Mouse (Mus musculus) heart, adult 2 months (tissue): ENCODE results near the gene Cpt1b.

Experiments used
- CTCF ChIP-seq: fragments of 200-600 bp; IDR thresholded peaks from 2 replicates; pipeline ENCODE4 v1.8.1; 2022; ENCODE audit warnings: antibody characterized with exemption, mild to moderate bottlenecking, moderate library complexity
- EP300 ChIP-seq: fragments of 200-500 bp; IDR thresholded peaks from 2 replicates; pipeline ENCODE4 v1.6.1; 2011; ENCODE audit warnings: low read depth, low read length, control low read depth; ENCODE audit not compliant: insufficient read depth
- POLR2A ChIP-seq: fragments of 200-500 bp; IDR thresholded peaks from 2 replicates; pipeline ENCODE4 v1.6.1; 2011; ENCODE audit warnings: mild to moderate bottlenecking, low read depth, low read length, control low read depth; ENCODE audit not compliant: insufficient read depth

DNA sequence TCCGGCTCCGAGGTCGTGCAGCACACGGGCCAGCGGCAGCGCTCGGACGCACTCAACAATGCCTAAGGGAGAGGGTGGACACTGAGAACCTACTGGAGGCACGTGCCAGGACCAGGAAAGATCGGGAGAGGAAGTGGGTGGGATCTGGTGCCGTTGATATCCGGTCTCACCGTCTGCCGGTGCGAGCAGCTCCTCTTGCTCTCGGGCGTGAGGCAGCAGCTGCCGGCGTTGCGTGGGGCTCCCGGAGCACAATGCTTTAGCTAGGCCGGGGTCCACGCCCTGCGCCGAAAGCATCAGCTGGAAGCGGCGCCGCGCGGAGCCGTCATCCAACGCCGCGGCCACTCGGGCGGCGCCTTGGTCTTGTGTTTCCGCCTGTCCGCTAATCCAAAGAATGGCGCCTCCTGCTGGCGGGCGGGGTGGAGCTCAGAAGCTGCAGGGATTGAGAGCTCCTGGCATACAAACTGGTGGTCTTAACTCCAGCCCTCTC lies 51.9 kb downstream of the Cpt1b start, which contains the start of gene Sco2:
- peak; percentile 85 for TF ChIP-seq POLR2A
- TF ChIP-seq EP300, result peak; percentile 17; the same call in 1 of the 2 replicates
- peak; percentile 93 for TF ChIP-seq CTCF
